Mouse (Mus musculus): Measurements from ENCODE around the gene Ccdc74a.

GRCm38 (mm10) chr16:17632580-17632979, 13.7 kb upstream of the Ccdc74a start:
- TF ChIP-seq POLR2A (IDR thresholded peaks at IDR 0.05; ENCODE audit: insufficient read depth, low read depth, low read length) = no peak
- TF ChIP-seq CTCF (IDR thresholded peaks at IDR 0.05) = no peak

Measured in heart, adult 2 months (tissue).